Mouse (Mus musculus) urinary bladder, postnatal 10 days (tissue): ENCODE results near the gene Ilk.
"Not testable (repeated sequence)": the region's sequence is repeated elsewhere in the genome, so short reads cannot be mapped to it uniquely, and the experiment has no call there.

Experiments
- DNase-seq: peaks from one replicate; pipeline ENCODE4 v3.0.0; 2022; ENCODE audit warnings: low spot score

Ilk gene

DNA sequence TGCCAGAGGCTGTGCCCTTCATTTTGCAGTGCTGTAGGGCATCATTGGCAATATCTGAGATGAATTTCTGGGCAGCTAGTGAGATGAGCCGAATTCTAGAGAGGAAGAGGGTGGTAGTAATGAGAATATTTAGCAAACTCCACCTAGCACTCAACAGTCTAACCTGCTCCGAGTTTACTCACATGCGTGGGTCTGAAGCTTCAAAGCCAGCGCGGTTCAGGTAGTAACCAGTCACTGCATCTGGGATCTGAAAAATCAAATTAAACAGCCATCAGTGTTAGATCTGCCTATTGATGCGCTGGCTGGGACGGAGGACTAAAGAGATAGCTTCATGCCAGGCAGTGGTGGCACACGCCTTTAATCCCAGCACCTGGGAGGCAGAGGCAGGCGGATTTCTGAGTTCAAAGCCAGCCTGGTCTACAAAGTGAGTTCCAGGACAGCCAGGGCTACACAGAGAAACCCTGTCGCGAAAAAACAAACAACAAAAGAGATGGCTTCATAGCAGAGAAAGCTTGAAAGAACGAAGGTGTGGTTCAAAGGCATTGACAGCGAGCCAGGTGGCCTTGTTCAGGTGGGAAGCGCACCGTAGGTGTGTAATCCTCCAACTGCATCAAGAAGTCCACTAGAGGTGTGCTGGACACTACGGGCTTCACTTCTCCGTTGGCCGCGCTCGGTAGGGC is 7.0 kb downstream of the Ilk start:
- not testable (repeated sequence) for DNase-seq

- peak; percentile 59 for DNase-seq
These were observed 7.7 kb downstream of the Ilk start, which contains the start of gene Taf10 for GRCm38 (mm10) chr7:105743926-105744590. Gene Taf10 (minus strand): TSS chr7:105744361.

- no peak for DNase-seq
These were observed 11.4 kb downstream of the Ilk start for GRCm38 (mm10) chr7:105747776-105748175.

GRCm38 (mm10) chr7:105751491-105752433 is 15.4 kb downstream of the Ilk start, which contains the start of gene Tpp1:
Gene Tpp1 (minus strand): TSS chr7:105752235.
- DNase-seq: peak; percentile 66

- DNase-seq: no peak
These were observed 16.3 kb downstream of the Ilk start for GRCm38 (mm10) chr7:105752716-105753115.

DNA sequence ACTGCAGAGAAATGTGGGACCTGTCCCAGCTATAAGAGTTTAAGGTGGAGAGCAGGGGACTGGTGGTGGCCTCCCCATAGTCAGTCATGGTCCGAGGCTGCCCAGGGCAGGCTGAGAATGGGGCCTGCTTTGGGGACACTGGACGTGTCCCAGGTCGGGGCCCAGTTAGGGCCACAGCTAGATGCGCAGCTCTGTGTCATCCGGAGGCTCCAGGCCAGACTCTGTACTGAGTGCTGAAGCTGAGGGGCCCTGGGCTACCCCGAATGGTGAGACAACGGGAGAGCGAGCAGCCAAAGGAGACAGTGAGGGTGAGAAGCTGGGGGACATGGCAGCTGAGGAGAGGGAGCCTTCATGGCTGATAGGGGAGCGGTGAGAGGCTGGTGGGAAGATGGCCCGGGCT is 16.9 kb downstream of the Ilk start:
- DNase-seq: no peak

DNA sequence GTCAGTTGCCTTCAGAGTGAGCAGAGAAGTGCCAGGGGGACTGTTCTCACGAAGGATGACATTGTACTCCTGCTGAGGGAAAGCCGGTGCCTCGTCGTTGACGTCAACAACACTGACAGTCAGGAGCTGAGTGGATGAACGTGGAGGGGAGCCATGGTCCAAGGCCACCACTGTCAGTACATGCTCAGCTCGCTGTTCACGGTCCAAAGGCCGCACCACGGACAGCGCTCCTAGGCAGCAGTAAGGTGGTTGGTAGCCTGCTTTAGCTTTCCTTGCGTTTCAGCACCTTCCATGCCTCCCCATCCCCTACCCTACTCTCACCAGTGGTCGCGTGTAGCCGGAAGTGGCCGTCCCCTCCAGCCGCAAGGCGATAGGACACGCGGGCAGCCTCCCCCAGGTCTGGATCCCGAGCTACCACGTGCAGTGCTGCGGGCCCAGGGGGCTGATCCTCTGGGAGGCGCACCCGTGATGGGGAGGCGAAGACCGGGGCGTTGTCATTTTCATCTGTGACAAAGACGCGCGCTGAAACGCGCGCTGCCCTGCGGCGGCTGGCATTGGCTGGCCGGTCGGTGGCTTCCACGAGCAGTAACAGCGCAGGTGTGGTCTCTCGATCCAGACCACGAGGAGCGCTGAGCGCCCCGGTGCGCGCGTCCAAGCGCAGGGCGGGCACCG is 25.6 kb downstream of the Ilk start:
- no peak for DNase-seq

DNA sequence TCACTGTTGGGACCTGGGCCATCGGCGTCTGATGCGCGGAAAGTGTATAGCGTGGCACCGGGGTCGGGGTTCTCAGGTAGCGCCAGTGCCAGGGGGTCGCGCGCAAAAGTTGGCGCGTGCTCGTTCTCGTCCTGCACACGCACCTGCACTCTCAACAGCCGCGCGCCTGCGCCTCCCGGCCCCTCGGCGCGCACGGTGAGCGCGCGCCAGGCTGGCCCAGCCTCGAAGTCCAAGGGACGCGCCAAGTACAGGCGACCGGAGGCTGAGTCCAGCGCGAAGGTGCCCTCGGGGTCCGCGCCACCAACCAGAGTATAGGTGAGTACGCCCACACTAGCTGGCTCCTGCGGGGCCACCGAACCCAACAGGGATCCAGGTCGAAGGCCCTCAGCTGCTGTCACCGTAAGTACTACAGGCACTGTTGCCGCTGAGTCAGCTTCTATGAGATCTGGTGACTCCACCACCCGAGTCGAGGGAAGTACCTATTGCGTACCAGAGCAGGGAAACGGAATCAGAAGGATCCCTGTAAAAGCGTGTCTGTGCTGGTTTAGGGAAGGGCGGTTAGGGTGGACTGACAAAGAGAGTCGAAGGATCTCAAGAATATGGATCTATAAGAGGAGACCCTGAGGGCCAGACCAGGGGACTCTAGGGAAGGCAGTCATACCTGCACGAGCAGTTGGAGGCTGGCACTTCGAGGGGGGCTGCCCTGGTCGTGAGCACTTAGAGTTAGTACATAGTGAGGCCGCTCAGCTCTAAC is 26.3 kb downstream of the Ilk start:
- no peak for DNase-seq

DNA sequence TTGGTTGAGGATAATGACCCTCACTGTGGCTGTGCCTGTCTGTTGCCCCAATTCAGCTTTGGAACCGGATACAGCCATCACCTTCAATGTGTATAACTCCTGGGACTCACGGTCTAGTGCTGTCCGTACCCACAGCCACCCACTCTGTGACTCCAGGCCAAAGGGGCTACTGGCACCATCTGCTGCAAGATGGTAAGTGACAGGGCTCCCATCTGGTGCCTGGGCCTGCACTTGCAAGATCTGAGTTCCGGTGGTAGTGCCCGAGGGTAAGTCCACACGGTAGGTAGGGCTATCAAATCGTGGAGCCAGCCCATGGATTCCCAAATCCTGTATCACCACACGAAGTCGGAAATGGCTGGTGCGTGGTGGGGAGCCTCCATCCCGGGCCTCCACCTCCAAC is 27.9 kb downstream of the Ilk start:
- no peak for DNase-seq

GRCm38 (mm10) chr7:105767729-105768165 is 31.4 kb downstream of the Ilk start:
- DNase-seq: no peak

- DNase-seq: no peak
These were observed 33.6 kb downstream of the Ilk start for GRCm38 (mm10) chr7:105769959-105770358.

DNA sequence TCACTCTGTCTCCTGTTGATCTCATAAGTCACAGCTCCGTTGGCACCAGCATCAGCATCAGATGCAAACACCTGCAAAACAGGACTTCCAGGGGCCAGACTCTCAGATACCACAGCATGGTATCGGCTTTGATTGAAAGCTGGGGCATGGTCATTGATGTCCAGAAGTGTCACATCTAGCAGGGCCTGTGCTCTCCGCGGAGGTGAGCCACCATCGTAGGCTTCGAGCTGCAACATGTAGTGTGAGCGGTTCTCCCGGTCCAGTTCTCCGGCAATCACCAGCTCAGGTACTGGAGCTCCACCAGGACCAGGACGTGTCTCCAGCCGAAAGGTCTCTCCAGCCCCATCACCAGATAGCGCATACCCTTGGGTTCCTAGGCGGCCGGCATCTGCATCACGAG is 35.9 kb downstream of the Ilk start:
- no peak for DNase-seq

GRCm38 (mm10) chr7:105773041-105773440 is 36.6 kb downstream of the Ilk start:
- no peak for DNase-seq

DNA sequence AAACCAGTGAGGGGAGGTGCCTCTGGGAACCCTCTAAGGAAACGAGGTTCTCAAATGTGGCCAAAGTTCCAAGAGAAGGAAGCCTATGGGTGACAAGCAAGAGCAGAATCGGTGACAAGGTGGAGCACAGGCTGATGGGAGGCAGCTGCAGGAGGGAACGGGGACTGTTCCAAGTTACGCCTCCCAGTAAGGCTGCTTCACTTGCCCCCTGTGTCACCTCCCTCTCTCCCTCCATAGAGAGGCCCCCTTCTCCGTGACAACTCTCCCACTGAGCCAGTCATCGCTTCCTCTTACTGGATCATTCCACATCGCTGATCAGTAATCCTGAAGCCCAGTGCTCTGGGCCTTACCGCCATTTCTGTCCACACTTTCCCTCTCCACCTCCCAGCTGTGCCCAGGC is 38.3 kb downstream of the Ilk start:
- no peak for DNase-seq

- DNase-seq: no peak
These were observed 39.6 kb downstream of the Ilk start for GRCm38 (mm10) chr7:105776026-105776425.

DNA sequence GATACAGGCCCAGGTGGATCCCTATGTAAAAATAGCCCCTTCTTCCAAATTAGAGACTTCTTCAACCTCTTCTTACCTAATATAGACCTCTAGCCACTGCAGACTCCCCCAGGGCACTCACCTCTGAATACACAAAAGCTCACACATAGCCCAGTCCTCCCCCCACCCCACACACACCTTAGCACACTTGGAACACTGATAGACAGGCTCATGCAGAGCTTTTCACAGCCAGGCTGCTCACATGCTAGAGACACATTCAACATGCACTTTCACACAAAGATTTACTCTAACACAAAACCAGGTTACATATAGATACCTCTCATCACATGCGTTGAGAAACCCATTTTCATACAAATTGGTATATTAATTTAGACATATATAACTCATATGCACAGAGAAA is 40.9 kb downstream of the Ilk start:
- no peak for DNase-seq

- DNase-seq: no peak
These were observed 41.6 kb downstream of the Ilk start for GRCm38 (mm10) chr7:105777797-105778552.

GRCm38 (mm10) chr7:105778553-105779265 is 42.3 kb downstream of the Ilk start:
- no peak for DNase-seq

GRCm38 (mm10) chr7:105783861-105784260 is 47.5 kb downstream of the Ilk start:
- DNase-seq: no peak

- DNase-seq: no peak
These were observed 48.2 kb downstream of the Ilk start for GRCm38 (mm10) chr7:105784556-105784955.
